Mouse (Mus musculus) heart, embryonic 13.5 days (tissue): Measurements from ENCODE around the gene Glis1. TPM values are rescaled to one million over a fixed set of nuclear protein-coding genes. Genes with fewer than 3 reads are reported as not detected.

Source experiments
- ATAC-seq: fragments of 200-750 bp; cut with Nextera tagmentation; 2 replicates; pipeline ENCODE4 v1.8.0; 2017; ENCODE audit warnings: moderate TSS enrichment; ENCODE audit not compliant: insufficient number of reproducible peaks, low FRiP score, low TSS enrichment; ENCODE audit errors: extremely low read depth
- H3K27ac ChIP-seq: fragments of 300-500 bp; sonication (generic); replicated peaks from 2 replicates; pipeline ENCODE4 v1.5.1; 2015; ENCODE audit warnings: moderate library complexity, mild to moderate bottlenecking, inconsistent platforms
- H3K27me3 ChIP-seq: fragments of 300-500 bp; sonication (generic); replicated peaks from 2 replicates; pipeline ENCODE4 v1.6.1; 2015; ENCODE audit warnings: mild to moderate bottlenecking, inconsistent platforms
- H3K36me3 ChIP-seq: fragments of 300-500 bp; sonication (generic); 2 replicates; pipeline ENCODE4 v1.6.1; 2015; ENCODE audit warnings: mild to moderate bottlenecking, inconsistent platforms
- H3K4me1 ChIP-seq: fragments of 300-500 bp; sonication (generic); 2 replicates; pipeline ENCODE4 v1.6.1; 2015; ENCODE audit warnings: inconsistent platforms
- H3K4me2 ChIP-seq: fragments of 300-500 bp; sonication (generic); 2 replicates; pipeline ENCODE4 v1.6.1; 2015; ENCODE audit warnings: inconsistent platforms, mild to moderate bottlenecking, moderate library complexity
- H3K4me3 ChIP-seq: fragments of 300-500 bp; sonication (generic); 2 replicates; pipeline ENCODE4 v1.5.1; 2015; ENCODE audit warnings: moderate library complexity, mild to moderate bottlenecking, inconsistent platforms
- H3K9ac ChIP-seq: fragments of 300-500 bp; sonication (generic); 2 replicates; pipeline ENCODE4 v1.6.1; 2015; ENCODE audit warnings: inconsistent platforms, mild to moderate bottlenecking, moderate library complexity
- H3K9me3 ChIP-seq: fragments of 300-500 bp; sonication (generic); 2 replicates; pipeline ENCODE4 v1.6.1; 2016; ENCODE audit warnings: inconsistent platforms
- WGBS: fragments of 180-500 bp; shearing (Covaris S2); methylation state at CpG from one replicate; pipeline ENCODE4 v1.1.7; 2015; ENCODE audit warnings: mixed read lengths; 5-methylcytosine and 5-hydroxymethylcytosine counted together
- polyA plus RNA-seq: library from polyadenylated mRNA; unstranded; fragments of >200 nt; fragmentation: Nextera tagmentation; extraction: Ambion mirVana; gene quantifications from 2 replicates; pipeline ENCODE4 v1.2.1, GENCODE M21; 2015

Glis1 gene
- polyA plus RNA-seq, 1 experiment from 2014 or later = 0.12 TPM

GRCm38 (mm10) chr4:107550546-107550945 lies 116.2 kb downstream of the Glis1 start:
- Histone ChIP-seq H3K27me3 (peaks cover 4% of the 10 kb centered on the region; the same call in 1 of the 2 replicates), H3K36me3 (no peaks in the 10 kb centered on the region), H3K4me2 (no peak overlapping the region), H3K27ac (no peak overlapping the region), H3K9ac (no peak overlapping the region), H3K4me3 (no peak overlapping the region), H3K9me3 (no peaks in the 10 kb centered on the region), H3K4me1 (peaks cover 15% of the 10 kb centered on the region)
- ATAC-seq = no peak
- WGBS = 64% methylated on average over 3 of the region's 3 CpGs

- Histone ChIP-seq H3K9ac (peak overlapping the region; percentile 38; the same call in 1 of the 2 replicates), H3K4me1 (peaks cover 15% of the 10 kb centered on the region), H3K4me3 (no peak overlapping the region), H3K9me3 (no peaks in the 10 kb centered on the region), H3K4me2 (no peak overlapping the region), H3K27ac (no peak overlapping the region), H3K27me3 (peaks cover under 1% of the 10 kb centered on the region; the same call in 1 of the 2 replicates), H3K36me3 (no peaks in the 10 kb centered on the region)
- ATAC-seq = no peak
- 26% methylated on average over 5 of the region's 5 CpGs for WGBS
These were observed 118.3 kb downstream of the Glis1 start for GRCm38 (mm10) chr4:107552696-107553095.

GRCm38 (mm10) chr4:107553774-107554173 lies 119.4 kb downstream of the Glis1 start:
- Histone ChIP-seq H3K27me3 (no peaks in the 10 kb centered on the region), H3K4me3 (no peak overlapping the region), H3K4me1 (peaks cover 17% of the 10 kb centered on the region), H3K27ac (no peak overlapping the region), H3K9ac (no peak overlapping the region), H3K36me3 (no peaks in the 10 kb centered on the region), H3K9me3 (no peaks in the 10 kb centered on the region), H3K4me2 (no peak overlapping the region)
- 71% methylated on average over 5 of the region's 5 CpGs for WGBS
- no peak for ATAC-seq

- Histone ChIP-seq H3K27ac (no peak overlapping the region), H3K27me3 (peaks cover 6% of the 10 kb centered on the region; the same call in 1 of the 2 replicates), H3K9me3 (no peaks in the 10 kb centered on the region), H3K4me1 (peaks cover 5% of the 10 kb centered on the region; the same call in 1 of the 2 replicates), H3K9ac (no peak overlapping the region), H3K4me3 (no peak overlapping the region), H3K36me3 (no peaks in the 10 kb centered on the region), H3K4me2 (no peak overlapping the region)
- ATAC-seq = no peak
- 42% methylated on average over 3 of the region's 3 CpGs for WGBS
These were observed 124.4 kb downstream of the Glis1 start for GRCm38 (mm10) chr4:107558801-107559200.

- no peak for ATAC-seq
- H3K27me3 ChIP-seq = peaks cover 12% of the 10 kb centered on the region; the same call in 1 of the 2 replicates
- 76% methylated on average over 2 of the region's 2 CpGs for WGBS
- no peak overlapping the region for H3K9ac ChIP-seq
- H3K9me3 ChIP-seq = no peaks in the 10 kb centered on the region
- no peak overlapping the region for H3K4me3 ChIP-seq
- no peaks in the 10 kb centered on the region for H3K36me3 ChIP-seq
- no peak overlapping the region for H3K27ac ChIP-seq
- H3K4me1 ChIP-seq = peaks cover 5% of the 10 kb centered on the region; the same call in 1 of the 2 replicates
- no peak overlapping the region for H3K4me2 ChIP-seq
These were observed 126.7 kb downstream of the Glis1 start for GRCm38 (mm10) chr4:107561056-107561455.

GRCm38 (mm10) chr4:107568159-107568558 lies 133.8 kb downstream of the Glis1 start:
- Histone ChIP-seq H3K9ac (no peak overlapping the region), H3K36me3 (no peaks in the 10 kb centered on the region), H3K9me3 (no peaks in the 10 kb centered on the region), H3K4me3 (no peak overlapping the region), H3K27me3 (peaks cover 22% of the 10 kb centered on the region; the same call in 1 of the 2 replicates), H3K27ac (no peak overlapping the region), H3K4me1 (peaks cover 7% of the 10 kb centered on the region), H3K4me2 (no peak overlapping the region)
- ATAC-seq = no peak
- WGBS = 73% methylated on average over 21 of the region's 21 CpGs

GRCm38 (mm10) chr4:107568881-107569443 lies 134.6 kb downstream of the Glis1 start:
- WGBS = 88% methylated on average over 7 of the region's 7 CpGs
- H3K36me3 ChIP-seq = no peaks in the 10 kb centered on the region
- no peak overlapping the region for H3K4me2 ChIP-seq
- H3K4me3 ChIP-seq = no peak overlapping the region
- peaks cover 16% of the 10 kb centered on the region; the same call in 1 of the 2 replicates for H3K27me3 ChIP-seq
- no peaks in the 10 kb centered on the region for H3K9me3 ChIP-seq
- H3K9ac ChIP-seq = no peak overlapping the region
- ATAC-seq = no peak
- peaks cover 7% of the 10 kb centered on the region for H3K4me1 ChIP-seq
- H3K27ac ChIP-seq = no peak overlapping the region

GRCm38 (mm10) chr4:107570329-107571014 lies 136.1 kb downstream of the Glis1 start:
- Histone ChIP-seq H3K36me3 (no peaks in the 10 kb centered on the region), H3K4me2 (no peak overlapping the region), H3K27me3 (peaks cover 12% of the 10 kb centered on the region; the same call in 1 of the 2 replicates), H3K4me3 (no peak overlapping the region), H3K27ac (no peak overlapping the region), H3K4me1 (peaks cover 7% of the 10 kb centered on the region), H3K9me3 (no peaks in the 10 kb centered on the region), H3K9ac (no peak overlapping the region)
- 59% methylated on average over 19 of the region's 19 CpGs for WGBS
- ATAC-seq = no peak

- no peak overlapping the region for H3K27ac ChIP-seq
- H3K9ac ChIP-seq = no peak overlapping the region
- H3K9me3 ChIP-seq = no peaks in the 10 kb centered on the region
- H3K4me1 ChIP-seq = peaks cover under 1% of the 10 kb centered on the region
- no peak overlapping the region for H3K4me2 ChIP-seq
- H3K4me3 ChIP-seq = no peak overlapping the region
- no peaks in the 10 kb centered on the region for H3K27me3 ChIP-seq
- WGBS = 57% methylated on average over 6 of the region's 6 CpGs
- H3K36me3 ChIP-seq = no peaks in the 10 kb centered on the region
- no peak for ATAC-seq
These were observed 141.4 kb downstream of the Glis1 start for GRCm38 (mm10) chr4:107575781-107576180.

GRCm38 (mm10) chr4:107576742-107577141 lies 142.4 kb downstream of the Glis1 start:
- Histone ChIP-seq H3K9me3 (no peaks in the 10 kb centered on the region), H3K27me3 (no peaks in the 10 kb centered on the region)

GRCm38 (mm10) chr4:107577146-107577839 lies 142.9 kb downstream of the Glis1 start:
- Histone ChIP-seq H3K27ac (no peak overlapping the region), H3K9ac (no peak overlapping the region), H3K27me3 (0 out of 2 replicates have a peak, but pooled peaks cover 5% of the 10 kb centered on the region), H3K4me2 (no peak overlapping the region), H3K36me3 (no peaks in the 10 kb centered on the region), H3K9me3 (no peaks in the 10 kb centered on the region), H3K4me1 (no peaks in the 10 kb centered on the region), H3K4me3 (no peak overlapping the region)
- ATAC-seq = no peak
- 72% methylated on average over 12 of the region's 12 CpGs for WGBS

More at GRCm38 (mm10) chr4:107576742-107577141, 142.4 kb downstream of the Glis1 start:
- H3K27ac ChIP-seq = no peak overlapping the region
- no peak overlapping the region for H3K4me2 ChIP-seq
- 65% methylated on average over 6 of the region's 6 CpGs for WGBS
- ATAC-seq = no peak
- H3K4me3 ChIP-seq = no peak overlapping the region
- H3K4me1 ChIP-seq = no peaks in the 10 kb centered on the region
- no peak overlapping the region for H3K9ac ChIP-seq
- H3K36me3 ChIP-seq = no peaks in the 10 kb centered on the region
